Mouse (Mus musculus) limb, embryonic 12.5 days (tissue): Measurements from ENCODE around the gene Hlf. TPM values are rescaled to one million over a fixed set of nuclear protein-coding genes. Genes with fewer than 3 reads are reported as not detected.

Experiments
- ATAC-seq: fragments of 200-750 bp; cut with Nextera tagmentation; 2 replicates; pipeline ENCODE4 v1.8.0; 2017; ENCODE audit warnings: low read depth, moderate TSS enrichment; ENCODE audit not compliant: insufficient number of reproducible peaks, insufficient read depth, low FRiP score, low TSS enrichment
- H3K27ac ChIP-seq: fragments of 300-500 bp; sonication (generic); 2 replicates; pipeline ENCODE4 v1.5.1; 2016; ENCODE audit warnings: mild to moderate bottlenecking, moderate library complexity
- H3K27me3 ChIP-seq: fragments of 300-500 bp; sonication (generic); 2 replicates; pipeline ENCODE4 v1.6.1; 2016; ENCODE audit warnings: mild to moderate bottlenecking, moderate library complexity
- H3K36me3 ChIP-seq: fragments of 300-500 bp; sonication (generic); 2 replicates; pipeline ENCODE4 v1.6.1; 2016; ENCODE audit warnings: mild to moderate bottlenecking, moderate library complexity
- H3K4me1 ChIP-seq: fragments of 300-500 bp; sonication (generic); replicated peaks from 2 replicates; pipeline ENCODE4 v1.6.1; 2016
- H3K4me2 ChIP-seq: fragments of 300-500 bp; sonication (generic); 2 replicates; pipeline ENCODE4 v1.6.1; 2016; ENCODE audit warnings: mild to moderate bottlenecking, moderate library complexity
- H3K4me3 ChIP-seq: fragments of 300-500 bp; sonication (generic); replicated peaks from 2 replicates; pipeline ENCODE4 v1.5.1; 2016; ENCODE audit warnings: mild to moderate bottlenecking
- H3K9ac ChIP-seq: fragments of 300-500 bp; sonication (generic); replicated peaks from 2 replicates; pipeline ENCODE4 v1.6.1; 2016; ENCODE audit warnings: mild to moderate bottlenecking, moderate library complexity
- H3K9me3 ChIP-seq: fragments of 300-500 bp; sonication (generic); 2 replicates; pipeline ENCODE4 v1.6.1; 2016; ENCODE audit warnings: mild to moderate bottlenecking, moderate library complexity
- WGBS: fragments of 180-500 bp; shearing (Covaris S2); methylation state at CpG from one replicate; pipeline ENCODE4 v1.1.7; 2016; 5-methylcytosine and 5-hydroxymethylcytosine counted together
- polyA plus RNA-seq: library from polyadenylated mRNA; unstranded; fragments of >200 nt; fragmentation: Nextera tagmentation; extraction: Ambion mirVana; gene quantifications from 2 replicates; pipeline ENCODE4 v1.2.1, GENCODE M21; 2016

The Hlf gene
- polyA plus RNA-seq, 1 experiment from 2014 or later = 0.41 TPM

GRCm38 (mm10) chr11:90356495-90357304 is 34.0 kb downstream of the Hlf start:
- no peaks in the 10 kb centered on the region for H3K27me3 ChIP-seq
- no peak overlapping the region for H3K4me3 ChIP-seq
- peak; percentile 77 for ATAC-seq
- WGBS = 13% methylated on average over 9 of the region's 9 CpGs
- H3K4me1 ChIP-seq = peaks cover 34% of the 10 kb centered on the region
- H3K4me2 ChIP-seq = peak overlapping the region; percentile 27
- H3K27ac ChIP-seq = peak overlapping the region; percentile 41; the same call in 1 of the 2 replicates
- H3K36me3 ChIP-seq = no peaks in the 10 kb centered on the region
- no peak overlapping the region for H3K9ac ChIP-seq
- H3K9me3 ChIP-seq = no peaks in the 10 kb centered on the region

GRCm38 (mm10) chr11:90356036-90356435 is 34.7 kb downstream of the Hlf start:
- no peak overlapping the region for H3K4me3 ChIP-seq
- ATAC-seq = peak; percentile 63
- 12% methylated on average over 3 of the region's 3 CpGs for WGBS
- H3K36me3 ChIP-seq = no peaks in the 10 kb centered on the region
- H3K27ac ChIP-seq = no peak overlapping the region
- H3K9me3 ChIP-seq = no peaks in the 10 kb centered on the region
- H3K4me2 ChIP-seq = peak overlapping the region; percentile 27; the same call in 1 of the 2 replicates
- no peaks in the 10 kb centered on the region for H3K27me3 ChIP-seq
- no peak overlapping the region for H3K9ac ChIP-seq
- H3K4me1 ChIP-seq = peaks cover 34% of the 10 kb centered on the region

- no peak overlapping the region for H3K27ac ChIP-seq
- no peak; the same call in 1 of the 2 replicates for ATAC-seq
These were observed 35.4 kb downstream of the Hlf start for GRCm38 (mm10) chr11:90355270-90355681.

DNA sequence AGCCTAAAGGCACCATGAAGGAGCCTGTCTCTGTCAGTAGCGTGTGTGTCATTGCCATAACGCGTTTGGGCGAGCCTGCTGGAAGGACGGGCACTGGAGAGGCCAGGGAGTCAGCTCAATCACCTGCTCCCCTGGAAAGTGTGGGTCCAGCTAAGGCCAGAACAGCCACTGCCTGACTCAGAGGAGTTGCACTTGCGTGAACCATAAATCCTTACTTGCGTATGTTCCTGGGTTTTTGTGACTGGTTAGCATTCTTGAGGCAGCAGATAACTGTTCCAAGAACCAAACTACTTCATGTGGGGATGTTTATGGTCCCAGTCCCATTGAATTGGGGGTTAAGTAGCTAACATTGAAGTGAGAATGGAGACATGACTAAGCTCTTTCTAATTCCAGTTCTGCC is 38.0 kb downstream of the Hlf start:
- Histone ChIP-seq H3K4me3 (no peak overlapping the region), H3K36me3 (no peaks in the 10 kb centered on the region), H3K27me3 (no peaks in the 10 kb centered on the region), H3K4me2 (no peak overlapping the region), H3K4me1 (peaks cover 32% of the 10 kb centered on the region), H3K9ac (no peak overlapping the region), H3K27ac (no peak overlapping the region), H3K9me3 (no peaks in the 10 kb centered on the region)
- ATAC-seq = no peak
- WGBS = 78% methylated on average over 7 of the region's 7 CpGs

More at GRCm38 (mm10) chr11:90355270-90355681, 35.4 kb downstream of the Hlf start:
- H3K9ac ChIP-seq = no peak overlapping the region
- H3K4me2 ChIP-seq = no peak overlapping the region
- WGBS = 45% methylated on average over 7 of the region's 7 CpGs
- H3K36me3 ChIP-seq = no peaks in the 10 kb centered on the region
- no peak overlapping the region for H3K4me3 ChIP-seq
- no peaks in the 10 kb centered on the region for H3K9me3 ChIP-seq
- peaks cover 34% of the 10 kb centered on the region for H3K4me1 ChIP-seq
- no peaks in the 10 kb centered on the region for H3K27me3 ChIP-seq

DNA sequence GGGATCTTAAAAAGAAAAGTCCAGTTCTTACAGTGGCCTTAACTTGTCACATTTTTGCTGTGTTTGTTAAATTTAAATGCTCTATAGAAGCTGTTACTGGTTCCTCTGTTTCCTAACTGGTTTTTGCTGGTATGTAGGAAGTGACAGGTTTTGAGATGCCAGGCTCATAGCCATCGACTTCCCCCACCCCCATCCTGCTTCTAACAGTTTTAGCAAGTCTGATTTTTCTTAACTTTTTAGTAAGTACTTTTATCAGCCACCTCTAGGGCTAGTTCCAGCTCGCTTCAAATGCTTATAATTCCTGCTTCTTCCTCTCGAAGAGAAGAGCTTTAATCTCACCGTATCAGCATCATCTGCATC is 40.6 kb downstream of the Hlf start:
- no peaks in the 10 kb centered on the region for H3K9me3 ChIP-seq
- H3K9ac ChIP-seq = no peak overlapping the region
- H3K4me3 ChIP-seq = no peak overlapping the region
- H3K27me3 ChIP-seq = no peaks in the 10 kb centered on the region
- no peak for ATAC-seq
- no peak overlapping the region for H3K27ac ChIP-seq
- no peaks in the 10 kb centered on the region for H3K36me3 ChIP-seq
- peaks cover 7% of the 10 kb centered on the region; the same call in 1 of the 2 replicates for H3K4me1 ChIP-seq
- no peak overlapping the region for H3K4me2 ChIP-seq
- WGBS = 63% methylated on average over 4 of the region's 4 CpGs

DNA sequence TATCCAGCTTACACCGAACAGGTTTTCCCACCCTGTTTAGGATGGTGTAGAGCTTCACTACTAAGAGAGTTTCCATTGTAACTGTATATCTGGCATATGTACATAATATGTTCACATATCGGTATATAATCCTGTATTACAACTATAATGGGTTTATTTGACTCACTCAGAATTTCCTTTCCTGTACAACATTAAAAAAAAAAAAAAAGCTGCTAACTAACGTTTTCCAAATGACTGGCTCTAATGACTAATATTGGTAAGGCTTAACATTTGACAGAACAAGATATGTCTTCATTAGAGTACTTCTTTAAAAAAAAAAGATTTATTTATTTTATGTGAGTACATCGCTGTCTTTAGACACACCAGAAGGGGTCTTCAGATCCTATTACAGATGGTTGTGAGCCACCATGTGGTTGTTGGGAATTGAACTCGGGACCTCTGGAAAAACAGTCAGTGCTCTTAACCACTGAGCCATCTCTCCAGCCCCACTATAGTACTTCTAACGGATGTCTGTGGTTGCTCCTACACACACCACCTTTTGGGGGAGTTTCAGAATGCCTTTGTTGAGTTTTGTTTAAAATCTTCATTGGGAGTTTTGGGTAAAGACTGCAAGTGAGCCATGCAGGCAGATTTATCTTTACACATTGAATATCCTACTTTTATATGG is 41.1 kb downstream of the Hlf start:
- H3K4me1 ChIP-seq = 0 out of 2 replicates have a peak, but pooled peaks cover 5% of the 10 kb centered on the region
- no peaks in the 10 kb centered on the region for H3K9me3 ChIP-seq
- ATAC-seq = no peak
- H3K27me3 ChIP-seq = no peaks in the 10 kb centered on the region
- H3K27ac ChIP-seq = no peak overlapping the region
- no peak overlapping the region for H3K4me3 ChIP-seq
- H3K4me2 ChIP-seq = no peak overlapping the region
- no peak overlapping the region for H3K9ac ChIP-seq
- WGBS = 82% methylated on average over 6 of the region's 6 CpGs
- no peaks in the 10 kb centered on the region for H3K36me3 ChIP-seq

DNA sequence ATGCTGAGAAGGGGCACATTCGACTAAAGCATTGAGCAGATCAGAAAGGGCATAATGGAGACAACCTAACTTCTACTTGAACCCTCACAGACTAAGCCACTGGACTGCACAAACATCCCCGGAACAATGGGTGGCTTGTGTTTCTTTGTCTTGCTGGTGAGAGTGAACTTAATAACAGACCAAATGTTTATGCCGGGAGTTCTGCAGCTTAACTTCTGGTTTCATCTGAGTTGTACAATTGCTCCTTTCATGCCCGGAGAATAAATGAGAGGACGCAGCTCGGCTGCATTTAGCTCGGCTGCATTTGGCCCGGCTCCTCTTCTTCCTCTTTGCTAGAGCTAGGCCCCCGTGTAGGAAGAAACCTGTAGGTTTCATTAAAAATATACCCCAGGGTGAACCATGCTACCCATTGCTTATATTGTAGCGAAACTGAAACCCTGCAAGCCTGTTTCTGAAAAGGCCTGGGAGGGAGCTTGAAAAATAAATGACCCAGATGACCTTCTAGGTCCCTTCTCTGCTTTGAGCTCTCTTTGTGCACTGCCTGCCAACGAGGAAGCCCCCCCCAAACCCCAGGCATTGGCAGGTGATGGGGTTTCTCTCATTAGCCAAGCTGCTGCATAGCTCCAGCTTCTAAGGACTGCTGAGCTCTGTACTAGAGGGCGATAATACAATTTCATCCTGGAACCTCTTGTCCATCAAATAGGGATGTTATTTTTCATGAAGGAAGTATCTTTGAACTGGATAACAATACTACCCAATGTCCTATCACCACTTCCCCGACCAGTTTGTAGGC is 42.8 kb downstream of the Hlf start:
- 68% methylated on average over 13 of the region's 13 CpGs for WGBS
- H3K4me2 ChIP-seq = no peak overlapping the region
- no peaks in the 10 kb centered on the region for H3K36me3 ChIP-seq
- H3K27me3 ChIP-seq = no peaks in the 10 kb centered on the region
- peak overlapping the region; percentile 62; the same call in 1 of the 2 replicates for H3K27ac ChIP-seq
- H3K9ac ChIP-seq = no peak overlapping the region
- H3K4me1 ChIP-seq = 0 out of 2 replicates have a peak, but pooled peaks cover 5% of the 10 kb centered on the region
- ATAC-seq = no peak
- no peaks in the 10 kb centered on the region for H3K9me3 ChIP-seq
- H3K4me3 ChIP-seq = no peak overlapping the region

DNA sequence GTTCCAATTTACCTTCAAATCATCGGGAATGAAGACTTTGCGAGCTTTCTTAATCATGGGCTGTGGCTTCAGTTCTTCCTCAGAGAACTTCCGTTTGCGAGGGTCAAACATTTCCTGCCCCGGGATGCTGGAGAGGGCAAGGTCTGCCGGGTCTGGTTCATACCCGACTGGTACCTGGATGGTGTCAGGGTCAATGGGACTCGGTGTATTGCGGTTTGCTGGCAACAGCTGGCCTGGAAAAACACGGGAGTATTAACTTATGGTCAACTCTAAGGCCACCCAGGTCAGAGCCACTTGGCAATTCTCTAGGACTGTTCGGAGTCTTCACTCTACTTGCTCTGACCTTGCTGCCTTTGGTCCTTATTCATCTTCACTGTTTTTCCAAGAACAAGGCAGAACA is 44.9 kb downstream of the Hlf start:
- Histone ChIP-seq H3K27ac (no peak overlapping the region), H3K9ac (no peak overlapping the region), H3K27me3 (no peaks in the 10 kb centered on the region), H3K4me3 (no peak overlapping the region), H3K4me2 (no peak overlapping the region), H3K4me1 (0 out of 2 replicates have a peak, but pooled peaks cover 5% of the 10 kb centered on the region), H3K36me3 (no peaks in the 10 kb centered on the region), H3K9me3 (no peaks in the 10 kb centered on the region)
- 92% methylated on average over 11 of the region's 11 CpGs for WGBS
- no peak for ATAC-seq

GRCm38 (mm10) chr11:90342858-90343257 is 47.8 kb downstream of the Hlf start:
- H3K4me2 ChIP-seq = no peak overlapping the region
- H3K9me3 ChIP-seq = no peaks in the 10 kb centered on the region
- no peak overlapping the region for H3K9ac ChIP-seq
- no peak overlapping the region for H3K4me3 ChIP-seq
- no peak for ATAC-seq
- no peaks in the 10 kb centered on the region for H3K27me3 ChIP-seq
- no peaks in the 10 kb centered on the region for H3K36me3 ChIP-seq
- H3K27ac ChIP-seq = no peak overlapping the region
- 94% methylated on average over 5 of the region's 5 CpGs for WGBS
- H3K4me1 ChIP-seq = 0 out of 2 replicates have a peak, but pooled peaks cover 2% of the 10 kb centered on the region

GRCm38 (mm10) chr11:90342267-90342666 is 48.4 kb downstream of the Hlf start:
- H3K36me3 ChIP-seq = no peaks in the 10 kb centered on the region
- no peak for ATAC-seq
- no peaks in the 10 kb centered on the region for H3K9me3 ChIP-seq
- H3K27ac ChIP-seq = no peak overlapping the region
- H3K4me3 ChIP-seq = no peak overlapping the region
- no peaks in the 10 kb centered on the region for H3K27me3 ChIP-seq
- H3K9ac ChIP-seq = no peak overlapping the region
- H3K4me1 ChIP-seq = no peaks in the 10 kb centered on the region
- H3K4me2 ChIP-seq = no peak overlapping the region
- 84% methylated on average over 5 of the region's 5 CpGs for WGBS

DNA sequence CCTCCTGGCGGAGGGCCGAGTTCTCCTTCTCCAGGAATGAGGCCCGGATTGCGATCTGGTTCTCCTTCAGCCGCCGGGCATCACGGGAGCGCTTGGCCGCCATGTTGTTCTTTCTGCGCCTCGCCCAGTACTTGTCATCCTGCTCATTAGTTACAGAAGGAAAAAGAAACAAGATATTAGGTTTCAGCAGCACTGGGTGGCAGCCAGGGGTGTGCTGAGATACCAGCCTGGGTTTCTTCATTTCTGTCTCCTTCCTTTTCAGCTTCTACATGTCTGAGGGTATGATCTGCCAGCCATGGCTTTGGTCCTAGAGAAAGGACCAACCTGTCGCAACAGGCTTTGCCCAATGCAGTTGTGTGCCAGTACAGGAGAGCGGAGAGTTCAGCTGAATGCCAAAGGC is 49.9 kb downstream of the Hlf start:
- no peaks in the 10 kb centered on the region for H3K9me3 ChIP-seq
- no peak overlapping the region for H3K9ac ChIP-seq
- H3K4me2 ChIP-seq = no peak overlapping the region
- H3K4me3 ChIP-seq = no peak overlapping the region
- no peaks in the 10 kb centered on the region for H3K27me3 ChIP-seq
- no peaks in the 10 kb centered on the region for H3K36me3 ChIP-seq
- no peak for ATAC-seq
- no peaks in the 10 kb centered on the region for H3K4me1 ChIP-seq
- no peak overlapping the region for H3K27ac ChIP-seq
- WGBS = 96% methylated on average over 13 of the region's 13 CpGs
